Mouse (Mus musculus) cerebellum, adult 11-12 months (tissue): Measurements from ENCODE around the gene Ctbp1.

Experiments used
- DNase-seq: peaks from one replicate; pipeline ENCODE4 v3.0.0; 2022

The Ctbp1 gene

DNA sequence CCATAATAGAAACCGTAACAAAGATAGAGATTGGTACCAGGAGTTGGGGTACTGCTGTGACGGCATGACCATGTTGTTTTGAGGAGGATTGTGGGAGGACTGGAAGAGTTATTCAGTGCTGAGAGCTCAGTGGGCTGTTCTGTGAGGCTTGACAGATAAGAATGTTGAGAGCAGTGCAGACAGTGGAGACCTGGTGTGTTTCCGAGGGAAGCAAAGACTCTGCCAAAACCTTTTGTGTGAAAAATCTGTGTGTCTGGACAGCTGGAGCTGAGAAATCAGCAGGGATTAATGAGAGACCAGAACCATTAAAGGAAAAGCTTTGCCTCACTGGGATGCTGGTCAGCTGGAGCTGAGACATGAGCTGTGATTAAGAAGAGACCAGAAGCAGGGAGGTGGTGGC lies 34.9 kb downstream of the Ctbp1 start:
- no peak for DNase-seq

GRCm38 (mm10) chr5:33239111-33239714 lies 35.6 kb downstream of the Ctbp1 start:
- DNase-seq, result no peak

DNA sequence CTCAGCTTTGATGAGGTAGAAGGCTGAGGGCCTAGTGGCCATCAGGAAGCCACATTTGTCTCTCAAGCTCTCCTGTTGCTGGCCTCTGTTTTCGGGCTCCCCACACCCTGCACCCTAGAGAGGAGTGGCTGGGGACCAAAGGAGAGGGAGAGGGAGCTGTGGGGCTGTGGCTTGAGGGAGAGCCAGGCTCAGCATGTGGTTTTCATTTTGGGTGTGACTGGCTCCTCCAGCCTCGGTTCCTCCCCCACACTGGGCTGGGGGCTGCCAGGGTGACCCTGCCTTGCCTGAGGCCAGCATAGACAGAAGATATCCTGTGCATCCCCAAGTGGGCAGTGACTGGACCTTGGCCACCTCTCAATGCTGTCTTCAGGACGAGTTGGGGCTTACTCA lies 36.5 kb downstream of the Ctbp1 start:
- DNase-seq, result no peak

DNA sequence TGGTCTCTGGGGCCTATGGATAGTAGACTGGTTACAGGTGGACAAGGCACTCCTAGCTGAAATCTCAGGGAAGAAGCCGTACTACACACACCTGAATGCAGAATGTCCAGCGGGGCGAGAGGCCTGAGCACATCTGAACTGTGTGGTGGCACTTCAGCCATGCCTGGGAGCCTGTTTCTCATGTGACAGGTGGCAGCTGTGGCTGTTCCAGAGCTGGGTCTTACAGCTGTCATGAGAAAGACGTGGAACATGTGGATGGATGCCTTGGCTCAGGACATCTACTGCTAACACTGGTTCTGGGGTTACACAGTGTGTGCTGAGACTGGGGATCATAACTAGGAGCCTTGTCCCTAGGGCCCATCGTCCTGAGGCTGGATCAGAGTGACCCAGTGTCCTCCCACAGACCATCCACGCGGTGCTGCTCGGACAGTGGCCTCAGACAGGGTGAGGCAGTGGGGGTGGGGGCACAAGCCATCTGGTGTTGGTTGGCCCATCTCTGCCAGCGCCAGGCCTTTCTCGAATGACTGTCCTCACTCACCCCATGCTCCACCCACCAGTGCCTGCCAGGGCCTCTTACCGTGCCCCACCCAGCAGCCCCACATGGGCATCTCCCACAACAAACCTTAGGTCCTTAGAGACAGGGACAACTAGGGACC lies 37.1 kb downstream of the Ctbp1 start:
- DNase-seq, result peak; percentile 43

DNA sequence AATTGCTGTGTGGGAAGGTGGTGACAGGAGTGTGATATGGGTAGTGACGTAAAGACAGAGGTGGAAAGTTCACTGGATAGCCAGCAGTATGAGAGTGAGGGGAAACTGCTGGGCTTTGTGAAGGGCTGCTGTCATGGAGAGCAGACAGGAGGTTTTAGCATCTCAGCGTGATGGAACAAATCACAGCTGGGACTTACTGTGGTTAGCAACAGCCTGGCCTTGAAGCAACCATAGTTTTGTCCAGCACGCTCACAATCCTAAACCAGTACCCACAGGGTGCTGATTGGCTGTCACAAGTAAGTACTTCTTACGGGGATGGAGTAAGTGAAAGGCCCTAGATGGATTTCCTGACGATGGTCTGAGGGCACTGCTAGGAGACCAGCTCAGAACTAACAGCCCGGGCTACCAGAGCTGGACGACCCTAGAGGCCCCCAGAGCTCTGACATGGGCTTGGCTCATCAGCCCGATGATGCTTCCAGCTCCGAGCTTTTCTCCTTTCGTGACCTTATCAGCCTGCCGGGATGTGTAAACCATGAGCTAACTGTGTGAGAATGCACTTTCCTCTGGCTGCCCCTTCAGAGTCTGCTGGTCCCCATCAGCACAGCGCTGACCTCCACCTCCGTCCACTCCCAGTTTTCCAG lies 40.3 kb downstream of the Ctbp1 start:
- DNase-seq, result no peak

- no peak for DNase-seq
Observed at GRCm38 (mm10) chr5:33232791-33233190, 42.0 kb downstream of the Ctbp1 start.

DNA sequence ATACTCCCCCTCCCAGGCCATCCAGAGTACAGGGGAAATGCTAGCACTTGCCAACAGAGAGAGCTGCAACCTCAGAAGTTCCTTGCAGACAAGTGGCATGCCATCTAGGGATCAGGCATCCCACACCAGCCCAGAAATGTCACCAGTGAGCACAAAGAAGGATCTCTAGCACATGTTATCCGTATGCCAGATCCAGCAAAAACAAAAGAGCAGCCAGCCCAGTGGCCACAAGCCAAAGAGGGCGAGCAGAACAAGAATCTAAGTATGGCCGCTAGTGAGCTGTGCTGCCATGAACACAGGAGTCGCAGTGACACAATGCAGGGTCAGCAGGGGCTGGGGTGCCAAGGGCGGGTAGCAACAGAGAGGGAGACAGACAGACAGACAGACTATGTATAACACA lies 44.5 kb downstream of the Ctbp1 start:
- no peak for DNase-seq

GRCm38 (mm10) chr5:33228428-33228827 lies 46.4 kb downstream of the Ctbp1 start:
- peak; percentile 83 for DNase-seq

GRCm38 (mm10) chr5:33225673-33226072 lies 49.1 kb downstream of the Ctbp1 start:
- DNase-seq, result no peak

DNA sequence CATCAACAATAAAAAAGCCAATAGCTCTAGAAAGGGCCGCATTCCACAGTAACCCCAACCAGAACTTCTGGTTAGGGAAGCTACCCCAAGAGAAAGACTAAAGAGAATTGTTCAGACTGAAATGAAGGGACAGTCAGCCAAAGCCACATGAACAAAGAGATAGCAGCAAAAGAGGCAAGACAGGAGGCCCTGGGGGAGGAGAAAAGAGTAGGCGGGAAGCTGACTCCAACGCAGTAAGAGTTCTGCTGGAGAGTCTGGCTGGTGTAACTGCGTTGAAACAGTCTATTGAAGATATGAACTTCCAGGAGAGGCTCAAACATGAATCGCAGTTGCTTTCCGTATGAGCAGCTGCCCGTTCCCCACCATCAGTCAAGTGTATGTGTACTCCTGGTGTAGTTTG lies 50.3 kb downstream of the Ctbp1 start:
- DNase-seq, result no peak

DNA sequence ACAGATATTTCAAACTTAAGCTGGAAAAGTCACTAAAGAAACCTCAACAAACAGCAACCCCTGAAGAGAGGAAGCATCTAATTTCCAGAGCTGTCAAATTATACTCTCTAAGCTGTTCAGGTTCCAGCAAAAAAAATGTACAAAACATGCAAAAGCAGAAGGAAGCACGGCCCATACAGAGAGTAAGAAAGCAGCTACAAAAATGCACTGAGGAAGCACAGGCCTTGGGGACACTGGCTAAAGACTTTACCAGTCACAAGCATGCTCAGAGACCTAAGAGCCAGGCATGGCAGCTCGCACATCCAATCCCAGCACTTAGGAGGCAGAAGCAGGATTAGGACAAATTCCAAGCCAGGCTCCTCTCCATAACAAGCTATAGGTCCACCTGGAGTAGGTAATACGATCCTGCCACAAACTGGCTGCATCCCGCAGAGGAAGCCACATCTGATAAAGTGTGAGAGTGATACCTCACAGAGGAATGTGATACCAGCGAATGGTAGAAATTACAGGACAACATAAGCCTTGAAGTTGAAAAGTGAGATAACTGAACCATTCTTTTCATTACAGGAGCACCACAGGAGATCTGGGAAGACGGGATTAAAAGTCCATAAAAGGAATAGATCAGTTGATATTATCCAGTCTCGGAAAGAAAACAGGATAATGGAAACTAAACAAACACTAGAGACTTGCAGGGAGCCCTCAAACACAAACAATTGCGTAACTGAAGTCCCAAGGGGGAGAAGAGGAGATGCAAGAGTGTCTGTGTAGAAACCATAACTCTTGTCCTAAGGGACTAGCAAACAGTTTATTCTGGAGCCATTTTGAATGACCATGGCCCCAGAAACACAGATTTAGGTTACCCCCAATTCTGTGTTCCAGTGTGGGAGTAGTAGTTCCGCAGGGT lies 51.7 kb downstream of the Ctbp1 start:
- no peak for DNase-seq

GRCm38 (mm10) chr5:33222389-33222788 lies 52.4 kb downstream of the Ctbp1 start:
- no peak for DNase-seq

DNA sequence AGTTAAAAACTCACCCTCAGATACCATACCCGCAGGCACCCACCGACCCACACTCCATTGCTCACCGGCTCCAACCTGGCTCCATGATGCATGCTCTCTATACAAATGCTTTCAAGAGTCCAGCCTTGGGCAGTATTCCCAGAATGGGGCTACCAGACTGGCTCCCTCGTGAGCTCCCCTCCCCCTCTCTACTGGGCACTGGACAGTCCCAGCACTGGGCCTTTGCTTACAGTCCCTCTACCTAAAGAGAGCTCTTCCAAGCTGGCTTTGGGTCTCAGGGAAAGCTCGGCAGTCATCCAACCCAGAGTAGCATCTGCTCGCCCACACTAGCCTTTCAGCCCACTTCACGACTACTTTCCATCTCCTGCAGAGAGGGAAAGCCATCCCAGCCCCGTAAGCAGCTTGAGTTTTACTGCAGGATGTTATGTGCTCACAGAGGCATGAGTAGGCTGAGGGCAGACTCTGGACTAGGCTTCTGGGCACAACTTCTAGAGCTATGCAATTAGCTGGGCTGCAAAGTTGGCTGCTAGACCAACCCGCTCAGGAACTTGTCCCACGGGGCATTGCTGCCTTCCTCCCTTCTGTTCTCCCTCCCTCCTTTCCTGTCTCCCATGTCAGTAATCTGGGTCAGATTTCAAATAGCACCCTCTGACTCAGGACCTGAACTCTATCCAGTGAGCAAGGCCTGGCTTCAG lies 54.3 kb downstream of the Ctbp1 start:
- no peak for DNase-seq

GRCm38 (mm10) chr5:33219831-33220230 lies 55.0 kb downstream of the Ctbp1 start:
- no peak for DNase-seq

DNA sequence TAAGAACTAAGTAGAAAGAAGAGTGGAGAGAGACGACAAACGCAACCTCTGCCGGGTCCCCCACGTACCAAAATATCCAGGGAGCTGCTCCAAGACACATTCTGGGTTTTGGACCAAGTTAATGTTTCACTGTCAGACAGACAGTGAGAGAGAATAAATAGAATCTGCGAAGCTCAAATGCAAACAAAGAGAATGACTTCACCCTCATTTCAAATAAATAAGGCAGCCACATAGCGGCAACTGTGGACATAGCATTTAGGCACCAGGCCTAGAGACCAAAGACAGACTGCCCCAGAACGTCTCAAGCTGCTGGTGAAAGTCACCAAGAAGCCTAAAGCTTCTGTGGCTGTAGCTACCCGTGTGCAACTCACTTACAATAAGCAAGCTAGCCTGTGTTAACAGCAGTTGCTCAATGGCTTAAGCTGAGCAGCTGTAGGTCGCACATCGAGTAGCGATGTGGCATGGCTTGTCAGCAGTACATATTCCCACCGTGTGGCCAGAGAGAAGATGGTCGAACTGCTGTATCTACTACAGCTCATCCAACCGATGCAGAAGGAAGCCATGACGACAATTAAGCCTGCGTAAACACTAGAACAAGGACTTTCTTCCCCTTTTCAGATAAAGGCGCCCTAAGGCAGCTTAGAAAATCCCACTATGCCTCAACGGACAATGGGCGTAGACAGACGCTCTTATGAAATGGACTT lies 55.9 kb downstream of the Ctbp1 start:
- DNase-seq, result no peak

- DNase-seq, result no peak
Observed at GRCm38 (mm10) chr5:33218081-33218480, 56.7 kb downstream of the Ctbp1 start, which contains the start of gene Spon2. Gene Spon2 (minus strand): TSS chr5:33218455.

DNA sequence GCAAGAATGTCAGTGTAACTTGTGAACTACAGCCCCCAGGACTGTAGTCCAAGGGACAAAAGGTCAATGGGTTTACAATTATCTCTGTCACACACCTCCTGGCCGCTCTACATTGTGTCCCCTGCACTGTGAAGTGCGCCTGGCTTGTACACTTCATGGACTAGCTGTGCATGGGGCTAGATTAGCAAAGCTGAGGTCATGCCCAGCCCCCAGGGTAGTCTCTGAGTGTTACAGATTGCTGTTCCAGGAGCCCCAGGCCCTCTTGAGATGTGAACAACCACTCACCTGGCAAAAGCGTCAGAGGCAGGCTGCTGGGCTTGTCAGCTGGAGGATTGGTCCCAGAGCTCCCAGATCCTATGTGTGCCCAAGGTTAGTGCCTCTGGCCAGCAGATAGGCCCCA lies 57.1 kb downstream of the Ctbp1 start:
- DNase-seq, result no peak

- DNase-seq, result no peak
Observed at GRCm38 (mm10) chr5:33214723-33215122, 60.1 kb downstream of the Ctbp1 start.

GRCm38 (mm10) chr5:33211254-33211653 lies 63.5 kb downstream of the Ctbp1 start:
- no peak for DNase-seq

DNA sequence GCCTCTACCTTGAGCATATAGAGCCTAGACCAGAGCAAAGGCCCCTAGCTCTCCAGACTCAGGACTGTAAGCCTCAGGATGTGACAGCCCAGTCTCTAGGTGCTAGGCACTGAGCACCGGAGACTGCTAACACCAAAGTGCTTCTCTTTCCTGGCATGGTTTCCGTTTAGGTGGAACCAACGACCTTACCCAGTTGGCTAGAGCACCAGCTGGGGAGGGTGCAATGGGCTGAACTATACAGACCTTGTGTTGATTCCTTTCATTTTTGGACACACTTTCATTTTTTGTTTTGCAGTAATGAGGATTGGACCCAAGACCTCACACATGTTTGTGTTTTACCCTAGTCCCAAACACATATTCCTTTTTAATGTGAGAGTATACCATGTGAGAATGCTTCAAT lies 64.3 kb downstream of the Ctbp1 start:
- no peak for DNase-seq

DNA sequence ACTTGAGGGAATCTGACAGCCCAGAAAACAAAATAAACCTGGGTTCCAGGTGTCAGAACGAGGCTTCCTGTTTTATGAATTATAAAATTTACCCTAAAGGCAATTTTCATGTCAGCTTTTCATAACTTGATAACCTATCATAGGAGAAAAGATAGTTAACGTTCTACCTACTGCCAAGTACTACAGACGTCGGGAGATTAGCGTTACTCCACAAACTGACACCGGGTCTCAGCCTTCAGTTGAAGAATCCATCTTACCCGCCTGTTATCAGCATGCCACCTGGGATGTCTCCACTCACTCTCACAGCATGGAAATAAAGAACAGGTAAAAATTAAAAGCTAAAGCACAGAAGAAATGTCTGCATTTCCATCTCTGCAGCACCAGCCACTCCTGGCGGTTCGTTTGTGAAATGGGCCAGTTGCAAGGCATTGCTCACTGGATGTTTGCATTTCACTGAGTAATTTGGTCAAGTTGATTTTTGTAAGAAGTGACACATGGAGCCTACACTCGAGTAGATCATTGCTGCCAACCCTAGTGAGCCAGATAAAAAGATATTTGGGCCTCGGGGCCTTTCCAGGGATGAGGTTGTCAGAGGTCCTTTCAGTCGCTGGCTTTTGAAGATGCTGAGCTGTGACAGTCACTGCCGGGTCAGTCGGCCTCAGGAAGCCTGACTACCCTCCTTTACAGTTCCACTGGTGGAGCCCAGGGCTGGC lies 66.1 kb downstream of the Ctbp1 start:
- DNase-seq, result no peak
